Mouse (Mus musculus): Measurements from ENCODE around the gene Myom1. TPM values are rescaled to one million over a fixed set of nuclear protein-coding genes. Genes with fewer than 3 reads are reported as not detected.

Gene Myom1
- total RNA-seq, 1 experiment from 2014 or later: 1.0 TPM

DNA sequence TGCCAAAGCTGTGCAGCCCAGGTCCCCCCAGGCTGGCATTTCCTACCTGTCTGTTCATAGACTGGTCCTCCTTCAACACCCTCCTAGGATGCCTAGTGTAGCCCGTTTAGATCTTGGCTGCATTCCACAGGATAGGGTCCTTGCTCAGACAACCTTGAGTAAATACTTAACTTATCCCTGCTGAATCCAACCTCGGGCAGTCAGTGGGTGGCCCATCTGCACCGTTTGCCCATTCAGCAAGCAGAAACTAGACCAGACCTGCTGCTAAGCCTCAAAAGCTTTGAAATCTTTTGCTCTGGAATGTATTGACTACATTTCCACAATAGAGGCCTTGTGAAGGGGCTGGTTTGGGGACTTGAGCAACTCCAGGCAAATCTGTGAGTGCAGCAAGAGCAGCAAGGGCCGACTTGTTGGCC is 156.7 kb downstream of the Myom1 start:
- no peak for ATAC-seq (ENCODE audit: extremely low read depth, insufficient number of reproducible peaks, low FRiP score, poor library complexity, severe bottlenecking)

DNA sequence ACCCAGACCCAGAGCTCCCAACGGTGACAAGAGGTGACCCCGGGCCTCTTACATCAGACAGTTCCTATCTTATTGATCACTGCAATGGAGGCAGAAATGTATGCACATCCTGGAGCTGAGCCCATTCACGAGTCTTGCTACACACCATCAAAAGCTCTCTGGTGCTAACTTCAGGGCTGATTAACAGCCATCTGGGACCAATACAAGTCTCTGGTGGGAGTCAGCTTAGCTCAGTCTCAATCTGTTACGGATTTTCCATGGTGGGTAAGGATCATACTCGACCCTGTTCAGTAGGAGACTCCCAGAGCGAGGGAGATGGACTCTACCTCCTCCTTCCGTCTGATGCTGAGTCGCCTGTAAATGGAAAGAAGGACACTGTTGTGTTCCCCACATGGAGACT is 157.3 kb downstream of the Myom1 start:
- no peak for ATAC-seq (ENCODE audit: extremely low read depth, insufficient number of reproducible peaks, low FRiP score, poor library complexity, severe bottlenecking)

DNA sequence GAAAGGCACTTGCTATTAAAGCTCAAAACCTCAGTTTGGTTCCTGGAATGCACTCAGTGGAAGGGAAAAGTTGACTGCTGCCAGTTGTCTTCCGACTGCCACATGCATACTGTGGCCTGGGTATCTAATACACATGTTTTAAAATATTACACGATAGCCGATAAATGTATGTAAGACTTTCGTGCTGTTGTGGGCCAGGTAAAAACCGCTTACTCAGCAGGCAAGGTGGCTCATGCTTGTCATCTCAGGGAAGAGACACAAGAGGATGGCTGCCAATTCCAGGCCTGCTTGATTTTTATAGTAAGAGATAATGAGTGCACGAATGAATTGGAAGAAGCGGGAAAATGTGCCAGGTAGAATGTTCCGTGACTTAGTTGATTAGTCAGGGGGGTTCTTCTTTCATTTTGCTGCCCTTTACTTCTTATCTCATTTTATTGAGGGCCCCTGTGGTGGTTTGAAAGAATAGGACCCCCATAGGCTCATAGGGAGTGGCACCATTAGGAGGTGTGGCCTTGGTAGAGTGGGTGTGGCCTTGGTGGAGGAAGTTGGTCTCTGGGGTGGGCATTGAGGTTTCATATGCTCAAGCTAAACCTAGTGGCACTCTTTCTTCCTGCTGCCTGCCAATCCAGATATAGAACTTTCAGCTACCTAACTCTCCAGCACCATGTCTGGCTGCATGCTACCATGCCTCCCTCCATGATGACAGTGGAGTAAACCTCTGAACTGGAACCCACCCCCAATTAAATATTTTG is 158.0 kb downstream of the Myom1 start:
- no peak for ATAC-seq (ENCODE audit: extremely low read depth, insufficient number of reproducible peaks, low FRiP score, poor library complexity, severe bottlenecking)

DNA sequence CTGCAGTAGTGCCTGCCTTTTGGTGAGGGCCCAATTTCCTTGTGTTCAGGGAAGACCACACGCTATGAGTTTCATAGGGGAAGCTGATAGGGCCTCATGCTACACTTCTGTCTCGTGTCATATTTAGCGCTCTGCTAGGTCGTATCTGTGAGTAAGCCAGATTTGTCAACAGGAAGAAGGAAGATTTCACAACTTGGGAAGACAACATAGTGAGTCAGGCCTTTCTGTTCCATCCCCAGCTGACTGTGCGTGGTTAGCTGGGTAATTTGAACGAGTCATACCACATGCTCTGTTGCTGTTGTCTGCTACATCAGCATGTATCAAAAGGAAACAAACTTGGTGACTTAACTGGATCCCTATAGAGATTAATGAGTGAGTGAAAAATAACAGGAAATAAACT is 162.6 kb downstream of the Myom1 start:
- peak; percentile 99 for ATAC-seq (ENCODE audit: extremely low read depth, insufficient number of reproducible peaks, low FRiP score, poor library complexity, severe bottlenecking)

DNA sequence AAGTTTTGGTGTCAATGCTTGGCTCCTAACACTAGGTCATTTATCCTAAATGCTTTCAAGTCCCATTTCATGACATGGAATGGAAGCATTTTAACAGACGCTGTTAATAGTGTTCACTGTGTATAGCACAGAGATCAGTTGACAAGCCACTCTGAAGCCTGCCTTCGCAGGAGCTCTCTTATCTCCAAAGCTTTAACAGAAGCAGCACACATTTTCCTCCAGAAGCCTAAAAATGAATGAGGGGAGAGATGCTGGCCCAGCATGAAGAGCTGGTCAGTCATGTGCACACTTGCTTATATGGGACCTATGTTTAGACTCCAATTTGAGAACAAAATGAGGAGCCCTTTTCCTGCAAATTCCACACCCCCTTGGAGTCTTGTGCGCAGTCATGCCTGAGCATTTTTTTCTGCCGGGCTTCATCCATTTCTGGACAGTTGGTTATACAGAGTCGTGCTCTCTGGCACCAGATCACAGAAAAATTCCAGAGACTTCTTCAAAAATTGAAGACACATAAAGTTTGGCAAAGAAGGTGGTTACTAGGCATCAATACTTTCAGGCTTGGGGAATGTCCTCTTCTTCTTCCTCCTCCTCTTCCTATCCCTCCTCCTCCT is 165.9 kb downstream of the Myom1 start:
- ATAC-seq (ENCODE audit: extremely low read depth, insufficient number of reproducible peaks, low FRiP score, poor library complexity, severe bottlenecking): no peak

DNA sequence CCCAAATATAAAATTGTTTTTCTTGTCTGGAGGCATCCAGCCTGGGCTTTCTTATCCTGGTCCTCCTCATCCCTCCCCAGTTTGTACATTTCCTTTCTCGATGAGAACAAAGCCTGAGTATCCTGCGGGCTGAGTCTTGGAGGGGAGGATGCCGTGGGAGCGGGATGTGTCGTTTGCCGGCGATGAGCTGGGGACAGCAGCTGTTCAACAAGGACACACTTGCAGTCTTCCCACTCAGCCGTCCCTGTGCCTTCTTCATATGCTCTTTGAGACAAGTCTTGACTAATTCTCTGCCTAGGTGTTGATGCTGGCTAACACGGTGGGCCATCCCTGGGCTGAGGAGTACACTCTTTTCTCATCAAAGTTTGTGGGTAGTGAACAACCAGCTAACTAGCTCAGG is 166.4 kb downstream of the Myom1 start:
- ATAC-seq (ENCODE audit: extremely low read depth, insufficient number of reproducible peaks, low FRiP score, poor library complexity, severe bottlenecking): no peak

DNA sequence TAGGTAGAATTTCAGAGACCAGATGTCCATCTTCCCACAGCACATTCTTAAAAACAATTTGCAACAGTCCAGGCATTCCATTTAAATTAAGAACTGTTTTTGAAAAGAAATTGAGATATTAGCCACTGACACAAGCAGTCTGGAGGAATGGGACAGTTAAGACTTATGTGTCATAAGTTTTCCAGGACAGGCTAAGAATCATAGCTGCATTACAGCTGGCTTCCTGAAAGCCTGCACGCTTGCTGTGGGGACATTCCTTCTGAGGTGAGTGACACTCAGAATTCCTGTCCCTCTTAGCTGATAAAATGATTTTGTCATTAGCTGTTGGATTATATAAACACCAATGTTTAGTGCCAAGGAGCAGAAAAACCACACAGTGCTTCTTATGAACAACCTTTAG is 167.2 kb downstream of the Myom1 start:
- ATAC-seq (ENCODE audit: extremely low read depth, insufficient number of reproducible peaks, low FRiP score, poor library complexity, severe bottlenecking): no peak

DNA sequence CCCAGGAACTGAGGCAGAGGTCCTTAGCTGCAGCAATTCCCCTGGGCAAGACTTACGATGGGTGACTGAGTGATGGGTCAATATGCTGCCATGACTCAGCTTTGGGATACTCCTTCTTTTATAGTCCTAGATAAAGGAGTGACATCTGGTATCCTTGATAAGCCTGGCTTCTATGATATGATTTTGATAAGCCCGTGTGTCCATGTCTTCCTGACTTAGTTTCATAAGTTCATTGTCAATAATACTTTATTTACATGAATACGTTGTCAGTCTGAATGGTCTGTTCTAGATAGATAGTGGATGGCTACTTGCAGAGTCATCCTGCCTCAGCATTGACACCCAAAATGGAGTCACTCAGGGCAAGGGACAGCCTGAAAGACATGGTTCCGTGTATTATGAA is 168.7 kb downstream of the Myom1 start:
- no peak for ATAC-seq (ENCODE audit: extremely low read depth, insufficient number of reproducible peaks, low FRiP score, poor library complexity, severe bottlenecking)

Other genes starting within 250 kb of the Myom1 start
- 78.6 and 81.5 TPM in 2 replicates for gene Tgif1, start 149.1 kb upstream of the Myom1 start, total RNA-seq (2017)
- gene Myl12a, start 245 bp downstream of the Myom1 start, total RNA-seq (2017): 159 and 183 TPM in 2 replicates
- 118 and 135 TPM in 2 replicates for gene Lpin2, start 179.9 kb downstream of the Myom1 start, total RNA-seq (2017)